Mouse (Mus musculus): ENCODE data around the gene Cd82. TPM values are rescaled to one million over a fixed set of nuclear protein-coding genes. Genes with fewer than 3 reads are reported as not detected.

The Cd82 gene
- polyA plus RNA-seq, 1 experiment: 118 TPM

- H3K36me3 ChIP-seq (ENCODE audit: control insufficient read depth, insufficient read depth): peaks cover 4% of the 10 kb centered on the region
- peaks cover 48% of the 10 kb centered on the region for H3K79me2 ChIP-seq (ENCODE audit: control insufficient read depth, insufficient read depth)
- H3K27me3 ChIP-seq (ENCODE audit: control insufficient read depth, insufficient read depth, insufficient read length): no peaks in the 10 kb centered on the region
- H3K4me3 ChIP-seq (ENCODE audit: insufficient read depth, poor library complexity, severe bottlenecking): no peak overlapping the region
- TF ChIP-seq MAX (IDR thresholded peaks at IDR 0.05): no peak
- no peak for TF ChIP-seq MYOD1 (IDR thresholded peaks at IDR 0.05; ENCODE audit: control insufficient read depth, insufficient read length, low read depth)
- TF ChIP-seq FOSL1 (IDR thresholded peaks at IDR 0.05; ENCODE audit: insufficient read depth, low read length, poor library complexity, severe bottlenecking): no peak
- no peak for TF ChIP-seq CEBPB (IDR thresholded peaks at IDR 0.05; ENCODE audit: low read depth)
- TF ChIP-seq USF1 (IDR thresholded peaks at IDR 0.05; ENCODE audit: low read depth): no peak
- TF ChIP-seq MYOG (IDR thresholded peaks at IDR 0.05; ENCODE audit: control insufficient read depth, extremely low read depth, insufficient read length): no peak
- no peak for TF ChIP-seq CTCF (IDR thresholded peaks at IDR 0.05; ENCODE audit: control insufficient read depth, insufficient read depth, insufficient read length)
- H3ac ChIP-seq (ENCODE audit: control insufficient read depth, insufficient read length, low read depth): no peak overlapping the region
- H3K79me3 ChIP-seq (ENCODE audit: low read depth): no peaks in the 10 kb centered on the region
These were observed 15.3 kb downstream of the Cd82 start for GRCm38 (mm10) chr2:93447500-93448249.

- peaks cover 48% of the 10 kb centered on the region for H3K79me2 ChIP-seq (ENCODE audit: control insufficient read depth, insufficient read depth)
- no peak for TF ChIP-seq CTCF (IDR thresholded peaks at IDR 0.05; ENCODE audit: control insufficient read depth, insufficient read depth, insufficient read length)
- TF ChIP-seq USF1 (IDR thresholded peaks at IDR 0.05; ENCODE audit: low read depth): no peak
- no peaks in the 10 kb centered on the region for H3K27me3 ChIP-seq (ENCODE audit: control insufficient read depth, insufficient read depth, insufficient read length)
- H3K36me3 ChIP-seq (ENCODE audit: control insufficient read depth, insufficient read depth): peaks cover 4% of the 10 kb centered on the region
- no peak overlapping the region for H3K4me3 ChIP-seq (ENCODE audit: insufficient read depth, poor library complexity, severe bottlenecking)
- H3ac ChIP-seq (ENCODE audit: control insufficient read depth, insufficient read length, low read depth): no peak overlapping the region
- no peaks in the 10 kb centered on the region for H3K79me3 ChIP-seq (ENCODE audit: low read depth)
These were observed 16.2 kb downstream of the Cd82 start for GRCm38 (mm10) chr2:93446606-93447353.

DNA sequence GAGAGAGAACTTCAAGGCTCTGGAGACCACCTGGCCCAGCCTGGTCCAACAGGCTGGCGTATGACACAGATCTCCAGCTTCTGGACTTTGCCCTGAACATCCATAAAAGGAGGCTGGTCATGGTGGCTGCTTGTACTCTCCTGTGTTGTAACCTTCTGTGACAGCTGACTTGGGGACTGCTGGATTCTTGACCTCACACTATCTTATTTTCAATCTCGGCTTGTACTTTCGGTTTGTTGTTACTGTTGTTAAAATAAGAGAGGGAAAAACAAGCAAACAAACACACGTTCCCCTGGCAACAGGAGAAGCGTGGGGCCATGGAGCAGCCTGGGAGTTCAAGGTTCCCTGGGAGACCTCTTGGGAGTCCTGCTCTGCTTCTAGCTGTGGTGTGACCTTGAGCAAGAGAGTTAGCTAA is 17.7 kb downstream of the Cd82 start:
- Histone ChIP-seq H3K79me2 (ENCODE audit: control insufficient read depth, insufficient read depth) (peaks cover 40% of the 10 kb centered on the region), H3K4me3 (ENCODE audit: insufficient read depth, poor library complexity, severe bottlenecking) (no peak overlapping the region)
- TF ChIP-seq USF1 (IDR thresholded peaks at IDR 0.05; ENCODE audit: low read depth) (no peak), MAX (IDR thresholded peaks at IDR 0.05) (no peak), CEBPB (IDR thresholded peaks at IDR 0.05; ENCODE audit: low read depth) (no peak), MYOD1 (IDR thresholded peaks at IDR 0.05; ENCODE audit: control insufficient read depth, insufficient read length, low read depth) (no peak), FOSL1 (IDR thresholded peaks at IDR 0.05; ENCODE audit: insufficient read depth, low read length, poor library complexity, severe bottlenecking) (no peak), CTCF (IDR thresholded peaks at IDR 0.05; ENCODE audit: control insufficient read depth, insufficient read depth, insufficient read length) (no peak), MYOG (IDR thresholded peaks at IDR 0.05; ENCODE audit: control insufficient read depth, extremely low read depth, insufficient read length) (no peak)

DNA sequence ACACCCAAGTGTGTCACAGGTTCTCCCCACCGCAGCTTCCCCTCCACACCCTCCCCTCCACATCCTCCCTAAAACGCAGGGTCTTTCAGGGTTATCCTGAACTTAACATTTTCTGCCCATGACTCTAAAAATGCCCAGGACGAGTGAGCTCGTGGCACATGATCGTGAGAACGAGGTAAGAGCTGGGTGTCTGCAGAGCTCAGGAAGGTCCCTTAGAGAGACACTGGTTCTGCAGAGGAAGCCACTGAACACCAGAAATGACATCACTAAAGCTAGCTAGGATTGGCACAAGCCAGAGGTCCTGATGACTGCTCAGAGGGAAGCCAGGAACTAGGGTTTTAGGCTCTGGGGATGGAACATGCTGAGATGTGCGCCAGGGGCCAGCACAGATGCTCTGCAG is 18.7 kb downstream of the Cd82 start:
- peaks cover 32% of the 10 kb centered on the region for H3K79me2 ChIP-seq (ENCODE audit: control insufficient read depth, insufficient read depth)
- TF ChIP-seq USF1 (IDR thresholded peaks at IDR 0.05; ENCODE audit: low read depth) (no peak), CEBPB (IDR thresholded peaks at IDR 0.05; ENCODE audit: low read depth) (no peak), CTCF (IDR thresholded peaks at IDR 0.05; ENCODE audit: control insufficient read depth, insufficient read depth, insufficient read length) (no peak), FOSL1 (IDR thresholded peaks at IDR 0.05; ENCODE audit: insufficient read depth, low read length, poor library complexity, severe bottlenecking) (no peak), MYOG (IDR thresholded peaks at IDR 0.05; ENCODE audit: control insufficient read depth, extremely low read depth, insufficient read length) (no peak), MYOD1 (IDR thresholded peaks at IDR 0.05; ENCODE audit: control insufficient read depth, insufficient read length, low read depth) (no peak), MAX (IDR thresholded peaks at IDR 0.05) (no peak)
- no peaks in the 10 kb centered on the region for H3K79me3 ChIP-seq (ENCODE audit: low read depth)
- no peaks in the 10 kb centered on the region for H3K27me3 ChIP-seq (ENCODE audit: control insufficient read depth, insufficient read depth, insufficient read length)
- H3K36me3 ChIP-seq (ENCODE audit: control insufficient read depth, insufficient read depth): peaks cover 4% of the 10 kb centered on the region
- no peak overlapping the region for H3K4me3 ChIP-seq (ENCODE audit: insufficient read depth, poor library complexity, severe bottlenecking)
- H3ac ChIP-seq (ENCODE audit: control insufficient read depth, insufficient read length, low read depth): no peak overlapping the region

More for the DNA sequence above, 17.7 kb downstream of the Cd82 start:
- Histone ChIP-seq H3K27me3 (ENCODE audit: control insufficient read depth, insufficient read depth, insufficient read length) (no peaks in the 10 kb centered on the region), H3K36me3 (ENCODE audit: control insufficient read depth, insufficient read depth) (peaks cover 4% of the 10 kb centered on the region), H3K79me3 (ENCODE audit: low read depth) (no peaks in the 10 kb centered on the region), H3ac (ENCODE audit: control insufficient read depth, insufficient read length, low read depth) (no peak overlapping the region)

- Histone ChIP-seq H3ac (ENCODE audit: control insufficient read depth, insufficient read length, low read depth) (no peak overlapping the region), H3K36me3 (ENCODE audit: control insufficient read depth, insufficient read depth) (peaks cover 4% of the 10 kb centered on the region), H3K79me3 (ENCODE audit: low read depth) (no peaks in the 10 kb centered on the region), H3K79me2 (ENCODE audit: control insufficient read depth, insufficient read depth) (peaks cover 29% of the 10 kb centered on the region), H3K27me3 (ENCODE audit: control insufficient read depth, insufficient read depth, insufficient read length) (no peaks in the 10 kb centered on the region), H3K4me3 (ENCODE audit: insufficient read depth, poor library complexity, severe bottlenecking) (no peak overlapping the region)
- TF ChIP-seq MYOD1 (IDR thresholded peaks at IDR 0.05; ENCODE audit: control insufficient read depth, insufficient read length, low read depth) (no peak), CEBPB (IDR thresholded peaks at IDR 0.05; ENCODE audit: low read depth) (no peak), USF1 (IDR thresholded peaks at IDR 0.05; ENCODE audit: low read depth) (no peak), MYOG (IDR thresholded peaks at IDR 0.05; ENCODE audit: control insufficient read depth, extremely low read depth, insufficient read length) (no peak), MAX (IDR thresholded peaks at IDR 0.05) (no peak), FOSL1 (IDR thresholded peaks at IDR 0.05; ENCODE audit: insufficient read depth, low read length, poor library complexity, severe bottlenecking) (no peak), CTCF (IDR thresholded peaks at IDR 0.05; ENCODE audit: control insufficient read depth, insufficient read depth, insufficient read length) (no peak)
These were observed 19.8 kb downstream of the Cd82 start for GRCm38 (mm10) chr2:93443106-93443505.
